Mouse (Mus musculus) CH12.LX (cell line): Measurements from ENCODE around the gene 1700092M07Rik. TPM values are rescaled to one million over a fixed set of nuclear protein-coding genes. Genes with fewer than 3 reads are reported as not detected.
A peak's percentile ranks its signal among the peaks of the same experiment; 100 is the strongest.

Experiments used
- DNase-seq: peaks from one replicate; pipeline ENCODE4 v3.0.0-alpha.2; 2013; ENCODE audit errors: extremely low read depth
- H3K27ac ChIP-seq: 2 replicates; pipeline ENCODE4 v1.5.1; 2012; ENCODE audit warnings: low read depth, mild to moderate bottlenecking, control low read depth, moderate library complexity; ENCODE audit not compliant: insufficient read depth
- H3K27me3 ChIP-seq: replicated peaks from 2 replicates; pipeline ENCODE3; 2012; ENCODE audit warnings: inconsistent platforms
- H3K36me3 ChIP-seq, 2 experiments: replicated peaks in 1 of 2; 2 replicates each; pipeline versions ENCODE3 to v1.6.1; 2012; ENCODE audit warnings: inconsistent platforms in 1 of 2, low read length in 1 of 2, mild to moderate bottlenecking in 1 of 2, mixed read lengths in 1 of 2, moderate library complexity in 1 of 2; ENCODE audit not compliant: control insufficient read depth in 1 of 2, insufficient read depth in 1 of 2
- H3K4me1 ChIP-seq, 2 experiments: 2 replicates each; pipeline ENCODE4 v1.6.1; 2012; ENCODE audit warnings: inconsistent platforms in 1 of 2, moderate library complexity in 1 of 2; ENCODE audit not compliant: insufficient read depth in 2 of 2, control insufficient read depth in 1 of 2
- H3K4me2 ChIP-seq: 2 replicates; pipeline ENCODE4 v1.6.1; 2012; ENCODE audit warnings: low read depth, mild to moderate bottlenecking, control low read depth; ENCODE audit not compliant: poor library complexity, insufficient read depth, severe bottlenecking
- H3K4me3 ChIP-seq, 3 experiments: fragments of 150-350 bp in 1 of 3; sonication (generic) in 1 of 3; replicated peaks in 1 of 3; 2 replicates each; pipeline versions ENCODE3 to v1.5.1; 2011 to 2012; ENCODE audit warnings: low read depth in 2 of 3, low read length in 2 of 3, mild to moderate bottlenecking in 2 of 3, moderate library complexity in 2 of 3, control low read depth in 1 of 3, improper control_type of control experiment in 1 of 3, inconsistent platforms in 1 of 3, mixed read lengths in 1 of 3; ENCODE audit not compliant: poor library complexity in 1 of 3
- H3K79me2 ChIP-seq: replicated peaks from 2 replicates; pipeline ENCODE4 v1.6.1; 2012; ENCODE audit warnings: mild to moderate bottlenecking, moderate library complexity; ENCODE audit not compliant: control insufficient read depth, poor library complexity, insufficient read depth, severe bottlenecking; ENCODE audit errors: extremely low read depth
- H3K9ac ChIP-seq: 2 replicates; pipeline ENCODE4 v1.6.1; 2012; ENCODE audit warnings: low read depth, mild to moderate bottlenecking, control low read depth, moderate library complexity; ENCODE audit not compliant: insufficient read depth
- H3K9me3 ChIP-seq: replicated peaks from 2 replicates; pipeline ENCODE3; 2012; ENCODE audit warnings: low read length, inconsistent platforms, mixed read lengths
- CHD1 ChIP-seq: IDR thresholded peaks from 2 replicates; pipeline ENCODE4 v1.6.1; 2012; ENCODE audit warnings: low read depth, low read length, improper control_type of control experiment, inconsistent platforms
- CTCF ChIP-seq, 2 experiments: IDR thresholded peaks in 1 of 2; conservative IDR thresholded peaks in 1 of 2; 2 replicates each; pipeline ENCODE4 v1.5.1; 2011 to 2012; ENCODE audit warnings: low read depth in 2 of 2, low read length in 2 of 2, improper control_type of control experiment in 1 of 2, inconsistent platforms in 1 of 2, mild to moderate bottlenecking in 1 of 2, moderate library complexity in 1 of 2
- E2F4 ChIP-seq: IDR thresholded peaks from 2 replicates; pipeline ENCODE4 v1.6.1; 2011; ENCODE audit warnings: low read depth, low read length, improper control_type of control experiment; ENCODE audit not compliant: insufficient replicate concordance
- ELF1 ChIP-seq: IDR thresholded peaks from 2 replicates; pipeline ENCODE4 v1.6.1; 2014; ENCODE audit warnings: low read depth, mild to moderate bottlenecking, inconsistent platforms, low read length, improper control_type of control experiment
- EP300 ChIP-seq: IDR thresholded peaks from 2 replicates; pipeline ENCODE4 v1.6.1; 2011; ENCODE audit warnings: low read length, improper control_type of control experiment
- GABPA ChIP-seq: IDR thresholded peaks from 2 replicates; pipeline ENCODE4 v1.6.1; 2012; ENCODE audit warnings: low read depth, low read length, improper control_type of control experiment, inconsistent platforms; ENCODE audit not compliant: insufficient replicate concordance
- HCFC1 ChIP-seq: IDR thresholded peaks from 2 replicates; pipeline ENCODE4 v1.6.1; 2012; ENCODE audit warnings: low read depth, mild to moderate bottlenecking, inconsistent platforms, low read length, improper control_type of control experiment
- IRF4 ChIP-seq: IDR thresholded peaks from 2 replicates; pipeline ENCODE4 v1.6.1; 2014; ENCODE audit warnings: low read depth, mild to moderate bottlenecking, inconsistent platforms, low read length, improper control_type of control experiment
- JUND ChIP-seq: conservative IDR thresholded peaks from 2 replicates; pipeline ENCODE4 v1.6.1; 2011; ENCODE audit warnings: low read depth, low read length, improper control_type of control experiment
- KAT2A ChIP-seq: IDR thresholded peaks from 2 replicates; pipeline ENCODE4 v1.6.1; 2012; ENCODE audit warnings: low read length, improper control_type of control experiment, inconsistent platforms; ENCODE audit not compliant: insufficient replicate concordance
- MAFK ChIP-seq: IDR thresholded peaks from 2 replicates; pipeline ENCODE4 v1.6.1; 2011; ENCODE audit warnings: low read length, improper control_type of control experiment; ENCODE audit not compliant: insufficient replicate concordance
- MAX ChIP-seq: IDR thresholded peaks from 2 replicates; pipeline ENCODE4 v1.6.1; 2011; ENCODE audit warnings: low read length, improper control_type of control experiment
- MAZ ChIP-seq: IDR thresholded peaks from 2 replicates; pipeline ENCODE4 v1.6.1; 2012; ENCODE audit warnings: low read depth, mild to moderate bottlenecking, inconsistent platforms, low read length, improper control_type of control experiment, moderate library complexity
- MXI1 ChIP-seq: IDR thresholded peaks from 2 replicates; pipeline ENCODE4 v1.6.1; 2011; ENCODE audit warnings: mild to moderate bottlenecking, low read depth, low read length, improper control_type of control experiment
- NELFE ChIP-seq: IDR thresholded peaks from 2 replicates; pipeline ENCODE4 v1.6.1; 2011; ENCODE audit warnings: low read depth, low read length, improper control_type of control experiment
- NRF1 ChIP-seq: IDR thresholded peaks from 2 replicates; pipeline ENCODE4 v1.6.1; 2014; ENCODE audit warnings: low read depth, mild to moderate bottlenecking, inconsistent platforms, low read length, improper control_type of control experiment, moderate library complexity
- PAX5 ChIP-seq: IDR thresholded peaks from 2 replicates; pipeline ENCODE4 v1.6.1; 2012; ENCODE audit warnings: low read length, inconsistent platforms, mixed read lengths
- POLR2A ChIP-seq: IDR thresholded peaks from 2 replicates; pipeline ENCODE4 v1.6.1; 2011; ENCODE audit warnings: low read depth, mild to moderate bottlenecking, improper control_type of control experiment, low read length
- POLR2AphosphoS2 ChIP-seq: IDR thresholded peaks from 2 replicates; pipeline ENCODE4 v1.6.1; 2011; ENCODE audit warnings: low read depth, low read length, improper control_type of control experiment
- RAD21 ChIP-seq: IDR thresholded peaks from 2 replicates; pipeline ENCODE4 v1.6.1; 2011; ENCODE audit warnings: low read depth, mild to moderate bottlenecking, low read length, improper control_type of control experiment, moderate library complexity
- RCOR1 ChIP-seq: conservative IDR thresholded peaks from 2 replicates; pipeline ENCODE4 v1.6.1; 2012; ENCODE audit warnings: low read depth, mild to moderate bottlenecking, inconsistent platforms, low read length, improper control_type of control experiment
- SIN3A ChIP-seq: IDR thresholded peaks from 2 replicates; pipeline ENCODE4 v1.6.1; 2012; ENCODE audit warnings: low read length, improper control_type of control experiment, inconsistent platforms
- TBP ChIP-seq: conservative IDR thresholded peaks from 2 replicates; pipeline ENCODE4 v1.6.1; 2011; ENCODE audit warnings: low read depth, low read length, improper control_type of control experiment
- TCF12 ChIP-seq: IDR thresholded peaks from 2 replicates; pipeline ENCODE4 v1.6.1; 2014; ENCODE audit warnings: low read depth, mild to moderate bottlenecking, inconsistent platforms, low read length, improper control_type of control experiment
- UBTF ChIP-seq: IDR thresholded peaks from 2 replicates; pipeline ENCODE4 v1.6.1; 2012; ENCODE audit warnings: low read depth, mild to moderate bottlenecking, inconsistent platforms, low read length, improper control_type of control experiment, moderate library complexity
- USF1 ChIP-seq: IDR thresholded peaks from 2 replicates; pipeline ENCODE4 v1.6.1; 2014; ENCODE audit warnings: low read depth, mild to moderate bottlenecking, inconsistent platforms, low read length, improper control_type of control experiment
- USF2 ChIP-seq: conservative IDR thresholded peaks from 2 replicates; pipeline ENCODE4 v1.6.1; 2011; ENCODE audit warnings: low read depth, low read length, improper control_type of control experiment
- ZKSCAN1 ChIP-seq: IDR thresholded peaks from 2 replicates; pipeline ENCODE4 v1.6.1; 2012; ENCODE audit warnings: low read depth, inconsistent platforms, low read length, improper control_type of control experiment, borderline replicate concordance
- ZMIZ1 ChIP-seq: IDR thresholded peaks from 2 replicates; pipeline ENCODE4 v1.6.1; 2012; ENCODE audit warnings: low read depth, mild to moderate bottlenecking, inconsistent platforms, low read length, improper control_type of control experiment
- dilution Hi-C: fragments of 300-500 bp; cut with MboI; formaldehyde crosslinking; loops from 2 replicates; pipeline ENCODE4 v1.14.3; 2020; ENCODE audit warnings: low sequenced_read_pairs; ENCODE audit not compliant: extremely low pct_unique_long_range_greater_than_20kb, extremely low pct_ligation_motif_present
- in situ Hi-C: fragments of 300-500 bp; cut with MboI; formaldehyde crosslinking; loops from 3 replicates; pipeline ENCODE4 v1.14.3; 2019; ENCODE audit warnings: low sequenced_read_pairs, low pct_ligation_motif_present, low pct_unique_long_range_greater_than_20kb, mixed read lengths
- polyA plus RNA-seq: library from polyadenylated mRNA; unstranded; fragments of >175 nt; gene quantifications from 2 replicates; pipeline ENCODE4 v1.2.1, GENCODE M21; 2012; ENCODE audit warnings: low read depth; ENCODE audit not compliant: insufficient read length
- total RNA-seq, 2 experiments: library from RNA; depleted of rRNA; stranded (reverse); fragments of 300-350 nt in 1 of 2; fragments of >200 nt in 1 of 2; gene quantifications; 2 replicates each; pipeline ENCODE4 v1.2.3; 2012 to 2014

1700092M07Rik gene
- total and polyA plus RNA-seq, 3 experiments: 1.0 to 3.8 (median 3.1) TPM

DNA sequence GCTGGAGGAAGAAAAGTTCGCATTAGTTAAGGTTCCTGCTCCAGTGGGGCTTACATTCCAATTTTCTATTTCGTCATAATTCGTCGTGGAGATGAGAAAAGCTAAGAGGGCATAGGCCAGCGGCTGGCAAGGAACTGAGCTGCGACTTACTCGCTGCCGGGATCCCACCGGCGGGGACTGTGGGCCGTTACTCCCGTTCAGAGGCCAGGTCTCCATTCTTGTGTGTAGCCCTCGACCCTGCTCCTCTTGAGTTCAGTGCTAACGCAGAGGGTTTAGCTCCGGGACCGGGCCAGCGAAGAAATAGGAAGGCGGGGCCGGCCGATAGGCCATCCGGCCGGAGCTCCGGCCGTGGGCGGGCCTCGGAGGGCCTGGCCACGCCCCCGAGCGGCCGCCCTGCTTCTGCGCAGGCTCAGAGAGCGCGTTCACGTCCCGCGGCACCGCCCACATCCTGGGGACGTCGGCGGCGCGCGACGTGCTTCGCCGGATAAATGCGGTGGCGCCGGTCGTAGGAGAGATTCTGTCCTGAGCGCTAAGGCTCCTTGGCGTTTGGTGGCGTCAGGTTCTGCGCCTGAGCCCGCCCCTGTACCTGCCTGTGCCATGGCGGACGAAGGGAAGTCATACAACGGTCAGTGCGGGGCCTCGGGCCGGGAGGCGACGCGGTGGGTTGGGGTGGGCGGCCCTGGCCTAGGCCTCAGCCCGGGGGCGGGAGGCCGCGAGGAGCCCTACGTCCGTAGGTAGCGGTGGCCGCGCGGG, 16.3 kb downstream of the 1700092M07Rik start, which contains the start of gene Nxf1:
Gene Nxf1, plus strand, starts transcription at position 439 of the 753 bp plus-strand sequence.
- peak within 1 kb of the TSS; percentile 97 for H3K4me2 ChIP-seq
- peak within 1 kb of the TSS; percentile 88 for H3K9ac ChIP-seq
- DNase-seq: peak; percentile 92
- dilution Hi-C loops (no loop called here), in situ Hi-C loops (no loop called here)
- H3K4me3 ChIP-seq: peak within 1 kb of the TSS; percentile 83 to 97 (median 96)
- H3K27ac ChIP-seq: peak within 1 kb of the TSS; percentile 79
- peaks cover 57% of the 10 kb centered on the region for H3K79me2 ChIP-seq
- H3K4me1 ChIP-seq: peaks cover 0 to 31% of the 10 kb centered on the region in 2 experiments; a peak in 2 of 4 replicates
- H3K9me3 ChIP-seq: no peaks in the 10 kb centered on the region
- peaks cover 27 to 39% of the 10 kb centered on the region in 2 experiments for H3K36me3 ChIP-seq
- no peaks in the 10 kb centered on the region for H3K27me3 ChIP-seq
- TF ChIP-seq RCOR1 (no peak), SIN3A (peak; percentile 79), ZKSCAN1 (no peak), RAD21 (no peak), KAT2A (peak; percentile 43; the same call in 1 of the 2 replicates), NRF1 (peak; percentile 96), MAX (no peak), MAFK (no peak), USF2 (no peak), USF1 (no peak), IRF4 (no peak), POLR2AphosphoS2 (peak; percentile 94), GABPA (no peak), E2F4 (no peak), HCFC1 (peak; percentile 72), PAX5 (no peak), MXI1 (peak; percentile 63), JUND (no peak), TCF12 (peak; percentile 87), MAZ (no peak), UBTF (peak; percentile 60; the same call in 1 of the 2 replicates), NELFE (peak; percentile 99), EP300 (no peak), POLR2A (peak; percentile 99), ELF1 (peak; percentile 75), TBP (peak; percentile 90), CTCF (conservative IDR thresholded peaks at IDR 0.05 in 1 of 2, IDR thresholded peaks at IDR 0.05 in 1 of 2; ENCODE audit: low read depth in 2 of 2, low read length in 2 of 2) (no peak), ZMIZ1 (peak; percentile 99), CHD1 (no peak; the same call in 1 of the 2 replicates)
- TF ChIP-seq, all 38 proteins: peak for 13
